Mouse (Mus musculus) mature B cell (primary cell): ENCODE measurements around the gene Rcan2.
"Not testable (repeated sequence)": the region's sequence is repeated elsewhere in the genome, so short reads cannot be mapped to it uniquely, and the experiment has no call there.

Source experiments
- in situ Hi-C: fragments of 300-500 bp; cut with MboI; formaldehyde crosslinking; loops from 2 replicates; pipeline ENCODE4 v1.14.3; 2019

The Rcan2 gene

DNA sequence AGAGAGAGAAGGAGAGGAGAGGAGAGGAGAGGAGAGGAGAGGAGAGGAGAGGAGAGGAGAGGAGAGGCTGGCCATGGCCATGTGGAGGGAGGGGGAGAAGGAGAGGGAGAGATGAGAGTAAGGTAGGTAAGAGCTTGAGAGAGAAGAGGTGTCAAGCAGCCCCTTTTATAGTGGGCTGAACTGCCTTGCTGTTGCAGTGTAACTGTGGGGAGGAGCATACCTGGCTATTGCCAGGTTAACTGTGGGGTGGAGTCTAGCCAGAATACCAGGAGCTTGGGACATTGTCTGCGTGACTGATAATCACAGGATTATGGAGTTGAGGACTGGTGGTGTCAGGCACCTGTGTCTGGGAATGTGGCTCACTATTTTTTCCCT is 24.2 kb downstream of the Rcan2 start:
- in situ Hi-C loops, result not testable (repeated sequence)

DNA sequence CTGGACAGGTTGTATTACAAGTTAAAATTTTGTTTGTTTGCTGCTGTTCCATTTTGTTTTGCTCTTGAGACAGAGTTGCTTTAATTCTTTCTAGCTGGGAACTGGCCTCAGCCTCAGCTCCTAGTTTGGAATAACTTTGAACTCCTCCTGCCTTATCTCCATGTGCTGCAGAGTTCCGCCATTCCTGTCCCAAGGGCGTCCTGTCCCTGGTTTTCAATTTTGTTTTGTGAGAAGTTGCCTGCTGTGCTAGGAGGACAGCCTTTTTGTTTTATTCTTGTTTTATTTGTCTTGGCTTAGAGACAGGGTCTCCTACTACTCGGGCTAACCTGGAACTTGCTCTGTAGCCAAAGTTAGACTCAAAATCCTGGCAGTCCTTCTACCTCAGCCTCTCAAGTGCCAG is 26.1 kb downstream of the Rcan2 start:
- in situ Hi-C loops, result no loop called here

DNA sequence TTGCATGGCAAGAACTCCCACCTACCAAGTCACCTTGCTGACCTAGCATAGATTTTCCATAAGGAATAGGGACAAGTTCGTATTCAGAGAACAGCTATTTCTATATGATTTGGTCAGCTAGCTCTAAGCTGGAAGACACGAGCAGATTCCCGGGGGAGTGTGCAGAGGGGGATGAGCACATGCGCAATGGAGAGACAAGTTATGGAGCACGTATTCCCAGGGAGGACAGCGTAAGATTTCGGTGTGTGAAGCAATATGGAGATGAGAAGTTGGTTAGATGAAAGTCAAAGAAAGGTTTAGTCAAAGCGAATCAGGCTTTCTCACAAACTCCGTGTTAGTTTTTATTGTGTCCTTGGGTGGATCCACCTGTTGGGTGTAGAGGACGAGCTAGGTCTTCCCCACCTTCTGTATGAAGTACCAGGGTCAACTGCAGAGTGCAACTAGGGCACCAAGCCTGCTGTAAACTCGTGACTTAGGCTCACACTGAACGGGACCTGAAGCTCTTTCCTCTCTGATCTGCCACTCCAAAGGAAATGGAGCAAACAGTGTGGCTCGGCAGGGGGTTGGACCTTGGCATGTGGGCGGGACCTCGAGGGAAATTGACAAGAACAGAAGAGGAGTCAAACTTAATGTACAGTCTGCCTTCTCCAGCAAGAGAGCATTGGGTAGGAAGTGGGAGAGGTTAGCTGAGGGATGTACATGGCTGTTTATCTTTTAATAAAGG is 31.4 kb downstream of the Rcan2 start:
- in situ Hi-C loops, result no loop called here

DNA sequence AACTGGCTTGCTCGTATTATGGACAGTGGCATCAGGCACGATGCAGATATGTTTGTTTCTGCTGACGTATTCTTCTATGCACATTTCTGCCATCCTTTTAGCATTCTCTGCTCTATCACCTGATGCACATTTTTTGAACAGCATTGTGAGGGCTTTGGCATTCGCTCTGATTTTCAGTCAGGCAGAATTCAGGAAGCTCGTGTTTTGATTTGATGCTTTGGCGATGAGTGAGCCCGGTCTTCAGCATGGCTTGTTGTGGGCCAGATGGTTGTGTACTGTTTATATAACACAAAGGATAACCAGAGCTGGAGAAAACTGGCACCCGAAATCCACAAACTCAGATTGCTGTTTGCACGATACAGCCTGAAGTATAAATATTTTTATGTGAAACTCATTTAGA is 39.1 kb downstream of the Rcan2 start:
- in situ Hi-C loops, result no loop called here

DNA sequence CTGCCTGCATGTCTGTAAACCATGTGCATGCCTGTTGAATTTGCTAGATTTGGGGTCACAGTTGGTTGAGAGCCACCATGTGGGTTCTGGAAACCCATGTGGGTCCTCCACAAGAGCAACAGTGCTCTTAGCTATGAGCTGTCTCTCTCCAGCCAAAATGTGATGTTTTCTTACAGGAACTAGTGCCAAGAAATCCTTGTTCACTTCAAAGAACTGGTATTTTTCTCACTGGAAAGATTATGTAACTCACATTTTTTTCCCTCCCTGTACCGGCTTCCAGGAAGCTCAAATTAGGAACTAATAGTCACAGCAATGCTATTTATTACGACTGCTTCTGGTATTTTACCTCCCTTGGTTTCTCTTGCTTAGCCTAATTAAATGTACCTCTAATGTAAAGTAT is 45.6 kb downstream of the Rcan2 start:
- in situ Hi-C loops, result no loop called here

DNA sequence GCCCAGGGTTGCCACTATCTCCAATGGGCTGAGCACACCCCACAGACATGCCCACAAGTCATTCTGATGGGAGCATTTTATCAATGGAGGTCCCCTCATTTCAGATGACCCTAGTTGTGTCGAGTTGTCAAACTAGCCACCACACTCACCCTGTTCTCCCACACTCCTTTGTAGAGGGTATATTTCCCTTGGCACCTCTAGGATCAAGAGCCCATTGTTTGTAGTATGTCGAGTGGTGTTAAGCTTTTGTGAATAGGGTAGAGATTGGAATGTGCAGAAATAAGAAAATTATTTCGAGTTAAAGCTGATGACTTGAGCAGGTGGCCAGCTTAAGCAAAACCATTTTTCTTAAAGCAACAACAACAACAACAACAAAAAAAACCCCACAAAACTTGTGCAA is 47.8 kb downstream of the Rcan2 start:
- in situ Hi-C loops, result no loop called here

DNA sequence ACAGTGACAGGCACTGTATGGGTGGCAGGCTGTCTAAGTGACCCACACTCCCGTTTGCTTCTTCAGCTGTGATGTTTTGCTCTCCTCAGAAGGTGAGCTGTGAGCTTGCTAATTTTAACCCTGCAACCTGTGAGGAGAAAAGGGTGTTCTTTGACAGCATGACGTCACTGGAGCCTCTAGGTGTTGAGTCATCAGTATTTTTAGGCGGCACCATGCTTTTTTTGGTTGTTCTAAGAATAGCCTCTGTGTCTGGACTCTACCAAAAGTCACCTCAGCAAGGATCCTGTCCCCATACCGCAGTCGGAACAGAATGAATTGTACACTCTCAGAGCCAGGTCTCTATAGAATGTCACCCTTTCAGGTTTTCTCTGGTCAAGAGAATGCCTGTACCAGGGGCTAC is 54.0 kb downstream of the Rcan2 start:
- in situ Hi-C loops, result no loop called here

DNA sequence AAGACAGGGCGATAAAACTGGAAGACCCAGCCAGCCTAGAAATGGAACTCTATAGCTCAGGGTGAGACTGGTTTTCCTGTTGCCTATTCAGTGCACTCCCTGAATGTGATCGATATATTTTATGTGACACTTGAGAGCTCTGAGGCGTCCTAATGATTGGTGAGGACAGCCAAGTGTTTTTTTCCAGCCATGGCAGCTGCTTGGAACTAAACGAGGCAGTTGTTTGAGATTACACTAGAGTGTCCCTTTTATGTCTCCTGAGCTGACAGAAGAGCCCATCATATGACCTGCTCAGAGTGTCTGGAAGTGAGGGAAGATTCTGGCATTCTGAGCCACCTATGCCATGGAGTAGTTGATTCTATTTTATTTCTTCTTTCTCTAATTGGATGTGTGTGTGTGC is 54.9 kb downstream of the Rcan2 start:
- in situ Hi-C loops, result no loop called here

DNA sequence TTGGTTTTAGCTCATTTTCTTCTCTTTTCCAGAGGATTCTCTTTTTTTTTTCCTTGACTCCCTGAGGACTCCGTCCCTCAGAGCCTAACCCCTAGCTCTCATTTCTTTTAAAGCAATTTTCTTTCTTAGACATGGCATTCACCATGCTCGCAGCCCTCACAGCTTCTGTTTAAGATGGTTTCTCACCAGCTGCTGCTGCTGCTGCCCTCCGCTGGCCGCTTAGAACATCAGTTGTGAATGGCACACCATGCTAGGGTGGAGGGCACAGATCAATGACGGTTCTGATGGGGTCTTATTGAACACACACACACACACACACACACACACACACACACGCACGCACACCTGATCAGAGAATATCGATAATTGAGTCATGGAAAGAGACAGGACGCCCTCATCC is 67.7 kb downstream of the Rcan2 start:
- in situ Hi-C loops, result no loop called here

DNA sequence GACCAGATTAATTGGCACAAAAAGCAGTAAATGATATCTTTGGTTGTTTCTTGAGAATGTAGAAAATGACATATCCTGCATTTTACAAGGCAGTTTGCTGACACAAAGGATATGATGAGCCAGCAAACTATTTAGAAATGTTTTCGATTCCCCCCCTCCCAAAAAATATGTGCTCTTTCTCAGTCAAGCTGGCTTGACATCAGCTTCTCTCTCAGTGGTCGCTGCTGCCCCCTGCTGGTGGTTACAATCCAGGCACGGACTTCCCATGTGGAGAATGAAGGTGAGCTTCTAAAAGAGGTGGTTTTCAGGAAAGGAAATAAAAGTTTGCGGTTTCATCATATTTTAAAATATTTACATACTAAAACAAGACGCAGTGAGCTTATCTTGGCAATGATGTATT is 68.5 kb downstream of the Rcan2 start:
- in situ Hi-C loops, result no loop called here

DNA sequence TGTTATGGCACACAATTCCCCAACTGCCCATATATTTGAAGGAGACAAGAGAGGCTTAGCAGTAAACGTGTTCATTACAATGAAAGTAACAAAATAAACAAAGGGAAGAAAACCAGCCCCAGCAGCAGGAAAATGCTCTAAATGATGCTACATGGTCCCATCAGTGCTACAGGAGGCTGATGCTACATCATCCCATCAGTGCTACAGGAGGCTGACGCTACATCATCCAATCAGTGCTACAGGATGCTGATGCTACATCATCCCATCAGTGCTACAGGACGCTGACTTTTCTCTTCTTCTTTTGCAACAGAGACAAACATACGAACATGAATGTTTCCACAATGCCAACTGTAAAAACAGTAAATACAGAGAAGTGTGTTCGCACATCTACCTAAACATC is 73.3 kb downstream of the Rcan2 start:
- in situ Hi-C loops, result no loop called here

DNA sequence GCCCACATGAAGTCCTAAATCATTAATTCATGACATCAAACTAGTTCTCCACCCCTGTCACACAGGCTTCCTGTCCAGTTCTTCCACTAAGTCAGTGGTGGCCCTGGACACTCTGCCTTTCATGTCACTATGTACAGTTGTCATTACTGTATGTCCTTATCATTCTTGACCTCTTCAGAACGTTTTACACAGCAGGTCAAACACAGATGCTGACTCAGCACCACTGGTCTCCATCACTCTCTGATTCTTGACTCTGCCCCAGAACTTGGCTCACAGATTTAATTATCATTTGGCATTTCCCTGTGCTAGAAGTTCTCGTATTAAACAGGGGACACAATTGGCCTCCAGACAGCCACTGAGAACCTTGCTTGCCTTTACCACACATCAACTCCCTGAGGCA is 76.3 kb downstream of the Rcan2 start:
- in situ Hi-C loops, result no loop called here

DNA sequence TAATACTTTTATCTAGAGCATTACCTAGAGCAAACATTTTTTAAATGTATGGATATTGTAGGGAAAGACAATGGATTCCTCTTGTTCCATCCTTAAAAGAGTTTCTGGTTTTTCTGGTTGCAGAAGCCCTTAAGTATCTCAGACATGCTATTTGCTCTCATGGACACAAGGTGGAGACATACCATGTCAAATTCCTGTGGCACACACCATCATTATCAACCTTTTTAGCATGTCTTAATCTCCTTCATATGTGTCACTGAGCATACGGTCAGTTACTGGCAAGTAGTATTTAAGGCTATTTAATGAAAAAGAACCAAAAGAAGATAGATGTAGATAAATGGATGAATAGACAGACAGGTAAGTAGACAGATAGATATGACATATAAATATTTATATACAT is 81.9 kb downstream of the Rcan2 start:
- in situ Hi-C loops, result no loop called here

DNA sequence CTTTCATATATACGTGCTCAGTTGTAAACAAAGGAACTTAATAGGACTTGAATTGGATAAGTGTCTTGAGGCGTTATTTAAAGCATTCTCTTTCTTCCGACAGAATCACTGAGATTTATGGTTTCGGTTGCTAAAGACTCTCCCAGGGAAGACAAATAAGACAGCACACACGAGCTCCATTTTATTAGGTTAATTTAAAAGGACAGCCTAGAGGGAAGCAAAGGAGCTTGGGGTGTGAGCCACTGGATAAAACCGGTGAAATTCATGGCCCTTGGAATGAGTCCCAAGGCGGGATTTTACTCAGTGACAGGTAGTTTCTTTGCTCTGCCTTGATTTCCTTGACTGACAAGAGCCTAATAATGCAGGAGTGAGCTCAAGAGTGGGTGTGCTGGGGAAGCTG is 85.1 kb downstream of the Rcan2 start:
- in situ Hi-C loops, result no loop called here

DNA sequence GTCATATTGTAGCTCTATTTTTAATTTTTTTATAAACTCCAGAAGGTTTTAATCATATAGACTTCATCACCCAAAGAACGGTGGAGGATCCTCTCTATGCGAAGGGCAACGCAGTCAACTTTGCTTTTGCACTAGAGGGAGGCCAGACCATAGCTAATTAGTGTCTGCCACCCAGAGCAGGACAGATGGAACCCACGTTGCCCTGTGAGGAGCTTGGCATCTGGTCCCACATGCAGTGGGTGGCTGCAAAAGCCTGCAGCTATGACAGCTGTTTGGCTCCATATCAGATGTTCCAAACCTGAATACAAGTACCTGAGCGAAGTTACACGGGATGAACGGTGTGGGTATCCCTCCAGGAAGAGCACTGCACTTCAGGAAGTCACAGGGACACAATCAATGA is 86.8 kb downstream of the Rcan2 start:
- in situ Hi-C loops, result no loop called here

DNA sequence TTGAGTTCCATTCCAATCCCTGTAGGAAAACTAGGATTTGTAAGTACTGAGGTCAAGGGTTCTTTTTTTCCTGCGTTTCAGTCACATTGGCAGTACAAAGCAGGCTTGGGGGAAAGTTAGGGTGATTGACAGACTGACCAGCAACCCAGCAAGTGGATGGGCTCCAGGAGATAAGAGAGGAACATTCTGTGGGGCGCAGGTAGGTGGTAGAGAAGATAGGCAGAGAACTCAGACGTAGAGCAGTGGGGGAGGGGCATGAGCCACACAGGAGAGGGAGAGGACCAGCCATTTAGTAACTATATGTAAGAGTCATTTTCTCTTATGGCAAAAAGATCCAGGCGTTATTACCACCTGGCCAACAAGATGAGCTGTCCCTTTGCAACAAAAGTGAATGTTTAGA is 96.2 kb downstream of the Rcan2 start:
- in situ Hi-C loops, result no loop called here

DNA sequence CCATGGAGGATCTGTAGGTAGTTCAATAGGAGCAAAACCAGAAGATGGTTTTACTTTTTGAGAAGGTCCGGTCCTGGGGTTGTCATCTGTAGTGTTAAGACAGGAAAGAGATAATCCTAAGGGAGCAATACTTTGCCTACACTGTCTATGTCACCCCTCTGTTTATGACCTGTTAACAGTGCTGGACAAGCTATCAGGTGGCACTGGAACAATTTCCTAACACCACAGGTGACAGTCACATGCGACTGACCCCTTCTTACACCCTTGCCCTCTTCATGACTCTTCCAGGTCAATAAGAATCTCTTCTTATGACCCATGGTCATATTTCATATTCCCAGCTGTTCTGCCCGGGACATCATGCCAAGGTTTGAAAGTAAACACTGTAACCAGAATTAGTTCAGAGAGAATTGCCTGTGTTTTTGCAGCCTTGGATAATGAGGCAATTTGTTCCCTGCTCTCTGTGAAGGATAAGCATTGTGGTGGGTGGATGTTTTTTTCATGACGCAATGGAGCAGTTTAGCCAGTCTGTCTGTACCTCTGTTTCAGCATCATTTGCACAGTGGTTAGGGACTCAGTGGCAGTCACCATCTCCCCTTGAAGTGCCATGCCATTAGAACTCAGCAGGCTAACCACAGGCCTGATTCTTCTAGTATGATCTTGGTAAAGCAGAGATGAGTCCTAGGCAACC is 98.4 kb downstream of the Rcan2 start:
- in situ Hi-C loops, result no loop called here

DNA sequence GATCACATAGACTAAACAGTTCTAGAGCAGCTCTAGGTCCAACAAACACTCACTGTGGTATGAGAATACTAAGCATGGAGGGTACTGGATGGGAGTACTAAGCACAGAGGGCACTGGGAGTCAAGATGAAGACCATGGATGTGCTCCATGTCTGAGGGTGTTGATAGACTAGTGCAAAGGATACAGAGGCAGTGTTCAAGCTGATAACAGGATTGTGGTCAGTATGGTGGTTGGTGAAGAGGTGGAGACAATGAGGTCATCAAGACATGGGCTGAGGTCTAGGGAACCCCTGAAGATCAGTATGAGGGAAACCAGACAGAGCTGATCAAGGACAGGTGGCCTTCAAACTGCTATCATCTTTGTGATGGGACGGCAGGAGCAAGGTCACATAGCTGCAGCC is 99.0 kb downstream of the Rcan2 start:
- in situ Hi-C loops, result no loop called here

DNA sequence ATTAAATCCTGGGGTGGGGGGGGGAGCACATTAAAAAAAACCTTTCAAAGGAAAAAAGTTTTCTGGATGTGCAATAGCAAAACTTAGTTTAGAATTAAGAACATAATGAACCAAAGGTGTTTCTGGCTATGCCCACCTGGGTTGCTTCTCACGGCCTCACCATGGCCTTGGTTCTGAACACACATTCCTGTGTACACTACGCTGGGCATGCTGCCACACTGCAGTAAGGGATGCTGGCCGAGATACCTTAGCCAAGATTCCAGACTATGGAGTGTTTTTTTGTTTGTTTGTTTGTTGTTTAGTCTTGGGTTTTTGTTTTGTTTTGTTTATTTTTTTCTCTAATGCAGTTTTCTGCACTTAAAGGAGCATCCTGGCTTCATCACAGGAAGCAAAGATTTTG is 100.3 kb downstream of the Rcan2 start:
- in situ Hi-C loops, result no loop called here

DNA sequence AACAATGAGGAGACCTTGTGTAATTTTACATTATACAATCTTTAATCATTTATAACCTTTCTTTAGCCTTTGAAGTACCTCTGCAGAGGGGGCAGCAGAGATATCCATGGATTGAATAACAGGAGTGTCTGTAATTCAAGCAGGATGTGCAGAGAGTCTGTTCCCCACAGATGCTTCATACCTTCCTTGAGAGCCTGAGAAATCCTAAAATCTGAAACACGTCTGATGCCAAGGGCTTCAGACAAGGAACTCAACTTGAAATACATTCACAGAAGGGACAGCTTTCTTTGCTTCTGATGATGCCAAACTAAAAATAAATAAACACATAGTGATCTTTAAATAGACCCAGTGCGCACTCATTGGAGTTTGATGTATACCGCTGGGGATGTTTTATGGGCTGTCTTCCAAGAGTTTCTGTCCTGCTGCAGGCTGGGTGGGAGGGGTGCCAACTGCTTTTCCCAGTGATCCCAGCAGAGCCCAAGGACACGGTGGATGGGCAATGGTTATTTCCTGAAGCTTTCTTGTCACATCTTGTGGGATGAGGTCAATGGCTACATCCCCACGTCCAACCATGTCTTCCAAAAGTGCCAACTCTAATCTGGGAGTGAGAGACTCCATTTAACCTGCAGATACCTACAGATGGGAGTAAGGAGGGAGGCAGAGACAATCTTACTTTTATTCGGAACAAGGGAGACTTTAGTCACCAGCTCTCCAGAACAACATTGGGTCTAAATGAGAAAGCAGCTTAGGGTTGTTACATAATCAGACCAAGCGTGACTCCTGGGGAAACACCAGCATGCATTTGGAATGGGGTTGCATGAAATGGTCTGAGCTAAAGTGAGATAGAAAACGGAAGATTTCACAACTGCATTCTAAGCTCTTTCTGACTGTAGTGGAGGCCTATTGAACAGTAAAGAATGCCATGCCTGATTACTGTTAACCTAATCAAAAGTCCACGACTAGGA is 102.9 kb downstream of the Rcan2 start:
- in situ Hi-C loops, result no loop called here

DNA sequence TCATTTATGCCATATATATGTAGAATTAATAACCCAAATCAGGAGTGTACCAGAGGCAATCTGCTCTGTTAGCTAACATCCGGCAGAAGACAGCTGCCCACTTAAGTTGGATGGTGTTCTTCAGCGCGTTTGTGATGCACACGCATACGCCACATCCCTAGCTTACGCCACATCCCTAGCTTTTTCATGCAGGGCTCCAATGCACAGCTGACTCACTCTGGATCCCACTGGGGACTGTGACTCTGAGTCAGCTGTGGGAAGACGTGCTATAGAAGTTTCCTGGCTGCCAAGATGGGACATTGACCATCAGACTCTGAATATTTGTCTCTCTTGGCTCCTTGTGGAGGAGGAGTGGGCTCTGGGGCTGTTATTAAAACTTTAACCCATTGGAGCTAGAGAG is 103.7 kb downstream of the Rcan2 start:
- in situ Hi-C loops, result no loop called here

DNA sequence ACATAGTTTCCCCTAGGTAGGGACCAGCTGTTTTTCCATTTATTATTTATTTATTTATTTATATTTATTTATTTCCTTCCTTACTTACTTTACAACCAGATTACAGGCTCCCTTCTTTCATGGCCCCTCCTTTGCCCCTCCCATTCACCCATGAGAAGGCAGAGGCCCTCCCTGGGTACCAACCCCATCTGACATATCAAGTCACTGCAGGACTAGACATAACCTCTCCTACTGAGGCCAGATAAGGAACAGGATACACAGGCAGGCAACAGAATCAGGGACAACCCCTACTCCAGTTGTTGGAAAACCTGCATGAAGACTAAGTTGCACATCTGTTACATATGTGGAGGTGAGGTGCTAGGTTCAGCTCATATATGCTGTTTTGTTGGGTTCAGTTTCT is 105.6 kb downstream of the Rcan2 start:
- in situ Hi-C loops, result no loop called here

DNA sequence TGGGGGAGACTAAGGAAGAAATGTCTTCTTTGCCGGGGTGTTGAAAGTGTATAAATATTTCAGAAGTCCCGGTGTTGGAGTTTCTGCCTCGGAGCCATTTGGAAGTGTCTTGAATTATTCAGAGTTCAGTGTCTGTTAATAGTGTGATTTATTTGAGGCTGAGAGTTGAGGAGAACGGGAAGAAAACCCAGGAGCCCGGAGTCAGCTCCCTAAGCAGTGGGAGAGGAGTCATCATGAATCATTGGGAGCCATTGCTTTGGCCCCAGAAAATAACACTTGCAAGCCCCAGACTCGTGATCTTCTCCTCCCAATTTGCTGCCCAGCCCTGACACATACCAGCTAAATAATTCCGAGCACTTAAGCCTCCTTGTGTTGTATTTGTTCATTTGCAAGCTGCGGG is 115.0 kb downstream of the Rcan2 start:
- in situ Hi-C loops, result no loop called here
